19 mouse cellular contexts compared by ENCODE assay signal in genomic region chr11:110482649-110483048, GRCm38 (mm10).
DNase-seq lines count a peak whose midpoint lies in the region; ATAC-seq and TF ChIP-seq lines count a peak whose summit lies in the region.
"Had no signal": no experiment of that assay in that cellular context is flagged by ENCODE, and none has a peak within 500 bp of the region (broad histone marks: within the 10 kb centered on the region; RNA-seq: fewer than 3 reads in every experiment).

No protein-coding gene starts in this region.

- peak overlapping the region; percentile 35 for H3K27ac ChIP-seq in kidney, adult 2 months (ENCODE audit: insufficient read depth, low read depth, low read length)
- H3K27ac ChIP-seq in CH12.LX (ENCODE audit: insufficient read depth, low read depth): 0 out of 2 replicates have a peak overlapping the region, but pooled peaks have one; percentile 9
- peak overlapping the region; percentile 64 for H3K27ac ChIP-seq in limb, embryonic 12.5 days
- H3K27ac ChIP-seq in thymus, adult 2 months (ENCODE audit: control insufficient read depth, insufficient read depth, low read length): no peak overlapping the region
- H3K27ac ChIP-seq: embryonic facial prominence, embryonic 12.5 days; embryonic facial prominence, embryonic 15.5 days; heart, adult 2 months; heart, embryonic 15.5 days; hindbrain, embryonic 14.5 days; hindbrain, postnatal 0 days had no signal

- in situ Hi-C loops in CH12.LX (cut with MboI; ENCODE audit: low pct_ligation_motif_present, low pct_unique_long_range_greater_than_20kb, low sequenced_read_pairs): loop anchor here (5.0 to 25.0 kb wide), 3 partner anchors 40 to 595 kb away; no protein-coding TSS in a partner anchor

- TF ChIP-seq RAD21 in CH12.LX (IDR thresholded peaks at IDR 0.05; ENCODE audit: low read depth, low read length): no peak

- no peaks in the 10 kb centered on the region for H3K27me3 ChIP-seq in kidney, adult 2 months (replicated peaks; ENCODE audit: control insufficient read depth, insufficient read depth, low read length)
- no peaks in the 10 kb centered on the region for H3K27me3 ChIP-seq in CH12.LX (replicated peaks)
- H3K27me3 ChIP-seq in limb, embryonic 12.5 days: no peaks in the 10 kb centered on the region
- H3K27me3 ChIP-seq in thymus, adult 2 months (ENCODE audit: control insufficient read depth, insufficient read depth, low read length): no peaks in the 10 kb centered on the region
- H3K27me3 ChIP-seq: embryonic facial prominence, embryonic 12.5 days; embryonic facial prominence, embryonic 15.5 days; heart, embryonic 12.5 days; heart, embryonic 15.5 days had no signal

- no peak for TF ChIP-seq CTCF in kidney, adult 2 months (conservative IDR thresholded peaks at IDR 0.05; ENCODE audit: insufficient read depth, insufficient read length, low read depth, low read length)
- TF ChIP-seq CTCF in CH12.LX (conservative IDR thresholded peaks at IDR 0.05 in 1 of 2, IDR thresholded peaks at IDR 0.05 in 1 of 2; ENCODE audit: low read depth in 2 of 2, low read length in 2 of 2): no peak
- TF ChIP-seq CTCF in thymus, adult 2 months (IDR thresholded peaks at IDR 0.05; ENCODE audit: borderline replicate concordance, control insufficient read depth, extremely low read depth, insufficient read depth, low read length, poor library complexity): no peak

- TF ChIP-seq EP300 in CH12.LX (IDR thresholded peaks at IDR 0.05; ENCODE audit: low read length): no peak

- peaks cover 6% of the 10 kb centered on the region for H3K9me3 ChIP-seq in CH12.LX (replicated peaks; ENCODE audit: low read length)
- 0 out of 2 replicates have a peak, but pooled peaks cover 5% of the 10 kb centered on the region for H3K9me3 ChIP-seq in limb, embryonic 12.5 days
- H3K9me3 ChIP-seq: embryonic facial prominence, embryonic 12.5 days; embryonic facial prominence, embryonic 15.5 days; heart, embryonic 12.5 days; heart, embryonic 15.5 days had no signal

- H3K4me2 ChIP-seq in CH12.LX (ENCODE audit: insufficient read depth, low read depth, poor library complexity, severe bottlenecking): no peak overlapping the region
- H3K4me2 ChIP-seq in limb, embryonic 12.5 days: no peak overlapping the region
- H3K4me2 ChIP-seq: embryonic facial prominence, embryonic 12.5 days; embryonic facial prominence, embryonic 15.5 days; heart, embryonic 12.5 days; heart, embryonic 15.5 days; hindbrain, embryonic 14.5 days had no signal

- whole genome bisulfite sequencing in kidney, adult 2 months: 59% methylated on average over 4 of the region's 4 CpGs
- 49% methylated on average over 4 of the region's 4 CpGs for WGBS in limb, embryonic 12.5 days
- WGBS in thymus, adult 2 months: 95% methylated on average over 4 of the region's 4 CpGs

- TF ChIP-seq POLR2A in kidney, adult 2 months (IDR thresholded peaks at IDR 0.05; ENCODE audit: low read depth, low read length): no peak
- no peak for TF ChIP-seq POLR2A in CH12.LX (IDR thresholded peaks at IDR 0.05; ENCODE audit: low read depth, low read length)
- TF ChIP-seq POLR2A in thymus, adult 2 months (IDR thresholded peaks at IDR 0.05; ENCODE audit: control insufficient read depth, extremely low read depth, insufficient read depth, low read length, poor library complexity): no peak

- DNase-seq in heart, adult 11 months: peak; percentile 42
- DNase-seq in heart, adult 9 months (ENCODE audit: low spot score in 2 of 2): no peak
- DNase-seq in kidney, adult 2 months: no peak
- no peak for DNase-seq in kidney, adult 11 months
- DNase-seq in CH12.LX (ENCODE audit: extremely low read depth): no peak
- DNase-seq in left cerebral cortex, adult 11 months (ENCODE audit: low spot score): no peak
- DNase-seq in thymus, adult 2 months: no peak
- DNase-seq: cerebellum, adult 11 months; gastrocnemius, postnatal 14 days had no signal

- dilution Hi-C loops in CH12.LX (cut with MboI; ENCODE audit: extremely low pct_ligation_motif_present, extremely low pct_unique_long_range_greater_than_20kb, low sequenced_read_pairs): no loop called here

- no peaks in the 10 kb centered on the region for H3K36me3 ChIP-seq in kidney, adult 2 months (ENCODE audit: control insufficient read depth, insufficient read depth, low read length)
- H3K36me3 ChIP-seq in CH12.LX (replicated peaks in 1 of 2; ENCODE audit: control insufficient read depth in 1 of 2, insufficient read depth in 1 of 2, low read length in 1 of 2): peaks cover 4 to 40% of the 10 kb centered on the region in 2 experiments
- peaks cover 12% of the 10 kb centered on the region for H3K36me3 ChIP-seq in limb, embryonic 12.5 days
- no peaks in the 10 kb centered on the region for H3K36me3 ChIP-seq in thymus, adult 2 months (ENCODE audit: control insufficient read depth, insufficient read depth, low read length)
- H3K36me3 ChIP-seq: heart, embryonic 12.5 days; heart, embryonic 15.5 days had no signal

- H3K4me3 ChIP-seq in kidney, adult 2 months (ENCODE audit: insufficient read depth, low read depth, low read length): no peak overlapping the region
- no peak overlapping the region for H3K4me3 ChIP-seq in CH12.LX (replicated peaks in 1 of 3; ENCODE audit: low read depth in 2 of 3, low read length in 2 of 3, poor library complexity in 1 of 3)
- no peak overlapping the region for H3K4me3 ChIP-seq in limb, embryonic 12.5 days (replicated peaks)
- no peak overlapping the region for H3K4me3 ChIP-seq in thymus, adult 2 months (ENCODE audit: control insufficient read depth, insufficient read depth, low read length)
- H3K4me3 ChIP-seq: embryonic facial prominence, embryonic 12.5 days; embryonic facial prominence, embryonic 15.5 days; heart, adult 2 months; heart, embryonic 12.5 days; heart, embryonic 15.5 days had no signal

- H3K9ac ChIP-seq in CH12.LX (ENCODE audit: insufficient read depth, low read depth): no peak overlapping the region
- H3K9ac ChIP-seq in limb, embryonic 12.5 days (replicated peaks): no peak overlapping the region
- H3K9ac ChIP-seq: embryonic facial prominence, embryonic 12.5 days; embryonic facial prominence, embryonic 15.5 days; forebrain, postnatal 0 days; heart, embryonic 12.5 days; heart, embryonic 15.5 days; hindbrain, embryonic 14.5 days had no signal

- peaks cover 37% of the 10 kb centered on the region for H3K4me1 ChIP-seq in kidney, adult 2 months (ENCODE audit: control insufficient read depth, insufficient read depth, low read length)
- H3K4me1 ChIP-seq in CH12.LX (ENCODE audit: control insufficient read depth in 1 of 2, insufficient read depth in 2 of 2): peaks cover 15 to 52% of the 10 kb centered on the region in 2 experiments
- peaks cover 49% of the 10 kb centered on the region for H3K4me1 ChIP-seq in limb, embryonic 12.5 days (replicated peaks)
- H3K4me1 ChIP-seq in thymus, adult 2 months (replicated peaks; ENCODE audit: control insufficient read depth, insufficient read depth, low read length): no peaks in the 10 kb centered on the region

- peaks cover 3% of the 10 kb centered on the region; the same call in 1 of the 2 replicates for H3K79me2 ChIP-seq in CH12.LX (replicated peaks; ENCODE audit: control insufficient read depth, extremely low read depth, insufficient read depth, poor library complexity, severe bottlenecking)

- ATAC-seq in limb, embryonic 12.5 days (ENCODE audit: insufficient number of reproducible peaks, insufficient read depth, low FRiP score, low TSS enrichment, low read depth): peak; percentile 77
- ATAC-seq: forebrain, embryonic 14.5 days; forebrain, postnatal 0 days; hindbrain, postnatal 0 days had no signal

TF ChIP-seq in CH12.LX, 34 proteins besides CTCF, POLR2A, EP300 and RAD21:
- TF ChIP-seq MYC (IDR thresholded peaks at IDR 0.05; ENCODE audit: low read depth, low read length) (no peak), NRF1 (IDR thresholded peaks at IDR 0.05; ENCODE audit: low read depth, low read length) (no peak), TCF12 (IDR thresholded peaks at IDR 0.05; ENCODE audit: low read depth, low read length) (no peak), POLR2AphosphoS2 (IDR thresholded peaks at IDR 0.05; ENCODE audit: low read depth, low read length) (no peak), GABPA (IDR thresholded peaks at IDR 0.05; ENCODE audit: insufficient replicate concordance, low read depth, low read length) (no peak), MAX (IDR thresholded peaks at IDR 0.05; ENCODE audit: low read length) (no peak), ZC3H11A (IDR thresholded peaks at IDR 0.05; ENCODE audit: low read depth, low read length) (no peak), E2F4 (IDR thresholded peaks at IDR 0.05; ENCODE audit: insufficient replicate concordance, low read depth, low read length) (no peak), MXI1 (IDR thresholded peaks at IDR 0.05; ENCODE audit: low read depth, low read length) (no peak), SMC3 (IDR thresholded peaks at IDR 0.05; ENCODE audit: low read depth, low read length) (no peak)
